Mouse (Mus musculus) small intestine, adult 2 months (tissue): ENCODE data around the gene Dnase1l1. TPM values are rescaled to one million over a fixed set of nuclear protein-coding genes. Genes with fewer than 3 reads are reported as not detected.

Experiments
- H3K27ac ChIP-seq: fragments of 200-500 bp; 2 replicates; pipeline ENCODE4 v1.5.1; 2012; ENCODE audit warnings: low read depth, low read length, control low read depth, inconsistent platforms; ENCODE audit not compliant: insufficient read depth
- H3K27me3 ChIP-seq: fragments of 200-500 bp; 2 replicates; pipeline ENCODE4 v1.6.1; 2012; ENCODE audit warnings: mild to moderate bottlenecking, moderate library complexity, low read length, inconsistent platforms; ENCODE audit not compliant: control insufficient read depth, insufficient read depth
- H3K36me3 ChIP-seq: fragments of 200-500 bp; 2 replicates; pipeline ENCODE4 v1.6.1; 2012; ENCODE audit warnings: mild to moderate bottlenecking, low read length, control low read depth, inconsistent platforms; ENCODE audit not compliant: control insufficient read depth, insufficient read depth
- H3K4me1 ChIP-seq: fragments of 200-500 bp; 2 replicates; pipeline ENCODE4 v1.6.1; 2012; ENCODE audit warnings: low read length, inconsistent platforms, mixed read lengths; ENCODE audit not compliant: control insufficient read depth, insufficient read depth, insufficient read length
- H3K4me3 ChIP-seq: fragments of 200-500 bp; 2 replicates; pipeline ENCODE4 v1.5.1; 2012; ENCODE audit warnings: low read depth, mild to moderate bottlenecking, control low read depth, inconsistent platforms, low read length, moderate library complexity
- CTCF ChIP-seq: fragments of 200-500 bp; IDR thresholded peaks from 2 replicates; pipeline ENCODE4 v1.5.1; 2012; ENCODE audit warnings: low read depth, mild to moderate bottlenecking, control low read depth, inconsistent platforms, low read length, moderate library complexity, mixed read lengths; ENCODE audit not compliant: insufficient replicate concordance, insufficient read length; ENCODE audit errors: extremely low read depth
- POLR2A ChIP-seq: fragments of 200-500 bp; IDR thresholded peaks from 2 replicates; pipeline ENCODE4 v1.6.1; 2012; ENCODE audit warnings: low read depth, mild to moderate bottlenecking, control low read depth, inconsistent platforms, low read length, moderate library complexity
- WGBS: fragments of 180-500 bp; shearing (Covaris S2); methylation state at CpG from one replicate; pipeline ENCODE4 v1.1.7; 2018; 5-methylcytosine and 5-hydroxymethylcytosine counted together
- polyA plus RNA-seq: library from polyadenylated mRNA; depleted of rRNA; stranded (reverse); fragments of >200 nt; gene quantifications from 2 replicates; pipeline ENCODE4 v1.2.3, GENCODE M21; 2012; rRNA removed

Dnase1l1 gene
- 13.0 and 13.9 TPM in 2 replicates for polyA plus RNA-seq

- Histone ChIP-seq H3K27ac (peak within 1 kb of the TSS; percentile 93), H3K36me3 (peaks cover 2% of the 10 kb centered on the region; the same call in 1 of the 2 replicates), H3K4me1 (peaks cover 9% of the 10 kb centered on the region; the same call in 1 of the 2 replicates), H3K4me3 (peak within 1 kb of the TSS; percentile 72), H3K27me3 (no peaks in the 10 kb centered on the region)
- peak; percentile 41; the same call in 1 of the 2 replicates for TF ChIP-seq POLR2A
- no peak for TF ChIP-seq CTCF
- 8% methylated on average over 16 of the region's 16 CpGs for WGBS
These were observed at the start of gene Dnase1l1, which contains the start of gene Taz for GRCm38 (mm10) chrX:74281732-74282394. Dnase1l1 (minus strand) TSS chrX:74282337. Taz (plus strand) TSS chrX:74281912.

GRCm38 (mm10) chrX:74330166-74330930 is 48.2 kb upstream of the Dnase1l1 start:
- Histone ChIP-seq H3K27ac (no peak overlapping the region), H3K4me1 (no peaks in the 10 kb centered on the region), H3K4me3 (no peak overlapping the region), H3K36me3 (no peaks in the 10 kb centered on the region), H3K27me3 (no peaks in the 10 kb centered on the region)
- TF ChIP-seq POLR2A (no peak), CTCF (no peak)
- WGBS = 33% methylated on average over 2 of the region's 2 CpGs

- H3K4me1 ChIP-seq = no peaks in the 10 kb centered on the region
- H3K36me3 ChIP-seq = no peaks in the 10 kb centered on the region
- H3K4me3 ChIP-seq = peak overlapping the region; percentile 66
- no peak overlapping the region for H3K27ac ChIP-seq
- WGBS = 40% methylated on average over 10 of the region's 10 CpGs
- no peaks in the 10 kb centered on the region for H3K27me3 ChIP-seq
- TF ChIP-seq POLR2A (no peak), CTCF (no peak)
These were observed 47.1 kb upstream of the Dnase1l1 start for GRCm38 (mm10) chrX:74329215-74329671.

- no peaks in the 10 kb centered on the region for H3K27me3 ChIP-seq
- H3K27ac ChIP-seq = no peak within 1 kb of the TSS
- no peaks in the 10 kb centered on the region for H3K4me1 ChIP-seq
- no peaks in the 10 kb centered on the region for H3K36me3 ChIP-seq
- TF ChIP-seq POLR2A (no peak), CTCF (no peak)
- WGBS = 16% methylated on average over 30 of the region's 30 CpGs
- peak within 1 kb of the TSS; percentile 66 for H3K4me3 ChIP-seq
These were observed 46.6 kb upstream of the Dnase1l1 start, which contains the start of gene Plxna3 for GRCm38 (mm10) chrX:74328725-74329161. Plxna3 (plus strand) TSS chrX:74329066.

- H3K4me1 ChIP-seq = peaks cover 4% of the 10 kb centered on the region; the same call in 1 of the 2 replicates
- H3K4me3 ChIP-seq = peak within 1 kb of the TSS; percentile 99
- WGBS = 17% methylated on average over 59 of the region's 59 CpGs
- TF ChIP-seq CTCF (no peak), POLR2A (no peak)
- H3K27ac ChIP-seq = peak within 1 kb of the TSS; percentile 86
- peaks cover 23% of the 10 kb centered on the region for H3K36me3 ChIP-seq
- H3K27me3 ChIP-seq = no peaks in the 10 kb centered on the region
These were observed 30.7 kb upstream of the Dnase1l1 start, which contains the start of gene Fam50a for GRCm38 (mm10) chrX:74312540-74313464. Fam50a (plus strand) TSS chrX:74313033.

GRCm38 (mm10) chrX:74304867-74305700 is 22.9 kb upstream of the Dnase1l1 start, which contains the start of gene Gdi1:
Gdi1 (plus strand) TSS chrX:74304998.
- TF ChIP-seq POLR2A (peak; percentile 53; the same call in 1 of the 2 replicates), CTCF (peak; percentile 22; the same call in 1 of the 2 replicates)
- peaks cover 36% of the 10 kb centered on the region for H3K36me3 ChIP-seq

More at GRCm38 (mm10) chrX:74304867-74305700, 22.9 kb upstream of the Dnase1l1 start, which contains the start of gene Gdi1:
- no peaks in the 10 kb centered on the region for H3K27me3 ChIP-seq
- H3K27ac ChIP-seq = peak within 1 kb of the TSS; percentile 90
- 0 out of 2 replicates have a peak, but pooled peaks cover 1% of the 10 kb centered on the region for H3K4me1 ChIP-seq
- 13% methylated on average over 40 of the region's 41 CpGs for WGBS
- H3K4me3 ChIP-seq = peak within 1 kb of the TSS; percentile 70
